Mouse (Mus musculus) liver, embryonic 14.5 days (tissue): Measurements from ENCODE around the gene Itsn2.
"Not testable (repeated sequence)": the region's sequence is repeated elsewhere in the genome, so short reads cannot be mapped to it uniquely, and the experiment has no call there.

Experiments used
- CTCF ChIP-seq: IDR thresholded peaks from 2 replicates; pipeline ENCODE4 v1.5.1; 2016; ENCODE audit warnings: antibody characterized with exemption, low read depth, control low read depth
- EP300 ChIP-seq: IDR thresholded peaks from 2 replicates; pipeline ENCODE4 v1.6.1; 2016; ENCODE audit warnings: antibody characterized with exemption, low read depth

DNA sequence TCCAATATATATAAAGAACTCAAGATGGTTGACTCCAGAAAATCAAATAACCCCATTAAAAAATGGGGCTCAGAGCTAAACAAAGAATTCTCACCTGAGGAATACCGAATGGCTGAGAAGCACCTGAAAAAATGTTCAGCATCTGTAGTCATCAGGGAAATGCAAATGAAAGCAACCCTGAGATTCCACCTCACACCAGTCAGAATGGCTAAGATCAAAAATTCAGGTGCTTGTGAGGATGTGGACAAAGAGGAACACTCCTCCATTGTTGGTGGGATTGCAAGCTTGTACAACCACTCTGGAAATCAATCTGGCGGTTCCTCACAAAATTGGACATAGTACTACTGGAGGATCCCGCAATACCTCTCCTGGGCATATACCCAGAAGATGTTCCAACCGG is 162.0 kb downstream of the Itsn2 start:
- not testable (repeated sequence) for TF ChIP-seq CTCF, EP300
